Mouse (Mus musculus) colon, adult 2 months (tissue): Measurements from ENCODE around the gene Pex19. TPM values are rescaled to one million over a fixed set of nuclear protein-coding genes. Genes with fewer than 3 reads are reported as not detected.

Experiments used
- polyA plus RNA-seq: library from polyadenylated mRNA; depleted of rRNA; stranded (reverse); fragments of >200 nt; gene quantifications from 2 replicates; pipeline ENCODE4 v1.2.3, GENCODE M21; 2012; rRNA removed

Pex19 gene
- 41.3 and 47.3 TPM in 2 replicates for polyA plus RNA-seq

DNA sequence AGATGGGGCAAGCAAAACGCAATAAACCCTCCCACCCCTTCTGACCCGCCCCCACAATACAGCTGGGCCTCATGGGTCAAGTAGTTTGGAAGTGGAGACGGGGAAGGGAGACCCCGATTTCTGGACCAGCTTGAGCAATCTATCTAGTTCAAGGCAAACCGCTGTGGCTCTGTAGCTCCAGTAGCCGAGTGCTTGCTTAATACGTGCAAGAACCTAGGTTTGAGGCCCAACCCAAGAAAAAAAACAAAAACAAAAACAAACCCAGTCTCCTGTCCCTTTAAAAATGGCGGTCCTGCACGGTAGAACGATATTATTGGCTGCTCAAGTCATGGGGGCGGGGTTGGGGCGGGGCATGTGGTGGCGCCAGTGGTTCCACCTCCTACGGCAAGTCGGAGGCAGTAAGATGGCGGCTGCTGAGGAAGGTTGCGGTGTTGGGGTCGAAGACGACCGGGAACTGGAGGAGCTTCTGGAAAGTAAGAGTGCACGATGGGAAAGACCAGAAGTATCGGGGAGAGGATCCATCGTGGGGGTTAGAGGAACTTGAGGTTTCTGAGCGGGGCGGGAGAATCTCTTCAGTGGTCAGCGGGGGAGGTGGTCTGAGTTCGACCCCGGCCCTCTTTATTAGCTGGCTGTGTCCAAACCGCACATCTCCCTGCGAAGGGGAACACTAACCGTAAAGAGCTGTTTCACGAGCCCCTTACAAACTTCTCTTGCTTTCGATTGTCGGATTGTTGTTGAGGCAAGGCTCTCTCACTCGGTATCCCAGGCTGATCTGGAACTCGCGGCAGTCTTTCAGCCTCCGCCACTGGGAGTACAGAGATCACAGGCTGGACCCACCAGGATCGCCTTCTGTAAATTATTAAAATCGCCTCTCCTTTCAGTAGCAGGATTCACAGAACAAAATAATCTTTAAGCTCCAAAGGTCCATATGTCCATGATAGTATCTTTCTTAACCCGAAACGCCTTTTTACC lies at the start of gene Pex19:
Pex19 (plus strand) TSS at position 380 of the 972 bp plus-strand sequence.

DNA sequence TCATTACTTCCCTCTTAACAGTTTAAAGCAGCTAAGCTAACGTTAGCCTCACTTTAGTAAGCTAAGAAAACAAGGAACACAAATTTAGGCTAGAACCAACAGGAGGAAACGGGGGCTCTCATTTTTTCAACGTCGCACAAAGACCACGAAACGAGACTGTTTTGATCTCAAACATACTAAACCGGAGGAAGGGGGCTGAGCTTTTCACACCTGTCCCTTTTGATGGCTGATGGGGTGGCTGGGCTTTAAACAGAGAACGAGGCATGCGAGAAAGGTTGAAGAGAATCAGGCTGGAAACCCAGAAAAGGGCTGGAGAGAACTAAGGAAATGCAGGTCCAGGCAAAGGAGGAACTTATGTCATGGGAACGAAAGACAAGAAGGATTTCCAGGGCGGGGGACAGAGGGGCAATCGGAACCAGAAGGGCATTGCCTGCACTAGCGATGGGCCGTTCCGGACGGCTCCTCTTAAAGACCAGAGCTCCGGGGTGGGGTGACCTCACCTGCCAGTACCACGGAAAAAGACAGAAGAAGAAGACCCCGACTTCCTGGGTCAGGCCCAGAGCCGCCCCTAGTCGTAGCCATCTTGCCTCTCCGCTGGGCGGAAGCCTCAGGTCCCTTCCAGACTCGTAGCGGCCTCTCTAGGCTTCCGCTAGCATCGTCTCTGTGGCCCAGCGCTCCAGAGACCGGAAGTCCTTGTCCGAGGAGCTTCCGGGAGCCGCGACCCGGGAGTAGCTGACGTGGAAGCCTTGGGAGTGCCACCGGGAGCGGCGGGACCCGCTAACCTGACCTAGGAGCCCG lies 44.3 kb upstream of the Pex19 start, which contains the start of the genes Copa and Ncstn:
Copa (plus strand) TSS at position 429 of the 798 bp plus-strand sequence.
Ncstn (minus strand) TSS at position 695 of the 798 bp plus-strand sequence.

GRCm38 (mm10) chr1:172147835-172148278 lies 21.3 kb downstream of the Pex19 start, which contains the start of gene Dcaf8:
Dcaf8 (plus strand) TSS chr1:172148084.

Other genes with a start within 250 kb of the Pex19 start
- 0.08 and 0.09 TPM in 2 replicates for gene Gm10521, start 231.1 kb upstream of the Pex19 start, polyA plus RNA-seq
- 0.20 and 0.27 TPM in 2 replicates for gene Slamf6, start 209.2 kb upstream of the Pex19 start, polyA plus RNA-seq
- 2.5 and 2.6 TPM in 2 replicates for gene Vangl2, start 98.3 kb upstream of the Pex19 start, polyA plus RNA-seq
- gene Nhlh1, start 69.2 kb upstream of the Pex19 start, polyA plus RNA-seq = not detected in 2 replicates
- gene Copa, start 44.2 kb upstream of the Pex19 start, polyA plus RNA-seq = 26.1 and 37.2 TPM in 2 replicates
- 99.1 and 101 TPM in 2 replicates for gene Ncstn, start 44.0 kb upstream of the Pex19 start, polyA plus RNA-seq
- 43.7 and 46.7 TPM in 2 replicates for gene Dcaf8, start 21.3 kb downstream of the Pex19 start, polyA plus RNA-seq
- gene Pea15a, start 80.0 kb downstream of the Pex19 start, polyA plus RNA-seq = 26.6 and 27.5 TPM in 2 replicates
- 0.22 and 0.60 TPM in 2 replicates for gene Casq1, start 93.1 kb downstream of the Pex19 start, polyA plus RNA-seq
- gene Atp1a4, start 131.7 kb downstream of the Pex19 start, polyA plus RNA-seq = 0.06 TPM in 1 of 2 replicates, not detected in the other
- gene Igsf8, start 134.9 kb downstream of the Pex19 start, polyA plus RNA-seq = 141 and 148 TPM in 2 replicates
- gene Atp1a2, start 171.3 kb downstream of the Pex19 start, polyA plus RNA-seq = 10.9 and 12.5 TPM in 2 replicates
- 0.27 and 0.28 TPM in 2 replicates for gene Kcnj9, start 202.6 kb downstream of the Pex19 start, polyA plus RNA-seq
- 0.76 and 0.86 TPM in 2 replicates for gene Kcnj10, start 214.5 kb downstream of the Pex19 start, polyA plus RNA-seq
- gene Pigm, start 249.8 kb downstream of the Pex19 start, polyA plus RNA-seq = 7.3 and 8.8 TPM in 2 replicates